Mouse (Mus musculus): ENCODE measurements around the gene Pabpn1. TPM values are rescaled to one million over a fixed set of nuclear protein-coding genes. Genes with fewer than 3 reads are reported as not detected.
A peak's percentile ranks its signal among the peaks of the same experiment; 100 is the strongest.

The Pabpn1 gene
- polyA plus RNA-seq, 1 experiment from 2014 or later: 46.4 TPM

DNA sequence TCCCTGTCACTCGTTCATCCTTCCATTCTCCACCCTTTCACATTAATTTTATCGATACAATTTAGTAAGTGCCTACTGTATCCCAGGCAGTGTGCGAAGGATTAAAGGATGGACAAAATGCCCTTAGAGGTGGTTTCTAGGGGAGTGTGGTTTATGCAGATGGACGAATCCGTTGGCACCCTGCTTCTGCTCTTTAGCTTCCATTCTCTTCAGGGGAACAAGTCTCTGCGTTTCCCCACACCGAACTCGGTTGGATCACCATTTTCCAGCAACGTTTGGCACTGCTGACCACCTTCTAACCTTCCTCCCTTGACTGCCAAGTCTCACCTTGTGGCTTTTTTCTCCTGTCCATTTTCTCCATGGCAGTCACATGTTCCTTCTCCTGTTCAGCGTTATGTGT, 21.0 kb downstream of the Pabpn1 start:
- DNase-seq (ENCODE audit: low spot score): no peak
- peak overlapping the region; percentile 99 for H3K4me2 ChIP-seq (replicated peaks; ENCODE audit: low read depth)
- TF ChIP-seq EP300 (optimal IDR thresholded peaks at IDR 0.05): no peak
- TF ChIP-seq CTCF (IDR thresholded peaks at IDR 0.05; ENCODE audit: low read depth): no peak
- 0 out of 2 replicates have a peak, but pooled peaks cover 2% of the 10 kb centered on the region for H3K4me1 ChIP-seq (replicated peaks; ENCODE audit: control insufficient read depth, insufficient read depth)
- ATAC-seq (ENCODE audit: low FRiP score, low TSS enrichment): no peak
- H3K36me3 ChIP-seq (ENCODE audit: control insufficient read depth, insufficient read depth, low read length): peaks cover 5% of the 10 kb centered on the region; the same call in 1 of the 2 replicates
- no peak overlapping the region for H3K27ac ChIP-seq (replicated peaks)
- H3K9me3 ChIP-seq (ENCODE audit: control insufficient read depth, low read length): no peaks in the 10 kb centered on the region
- no peaks in the 10 kb centered on the region for H3K27me3 ChIP-seq (ENCODE audit: control insufficient read depth, insufficient read depth, low read length)
- H3K9ac ChIP-seq (ENCODE audit: low read length): peak overlapping the region; percentile 84
- peak overlapping the region; percentile 82 for H3K4me3 ChIP-seq (ENCODE audit: low read depth, low read length)
- WGBS: 9% methylated on average over 10 of the region's 10 CpGs

DNA sequence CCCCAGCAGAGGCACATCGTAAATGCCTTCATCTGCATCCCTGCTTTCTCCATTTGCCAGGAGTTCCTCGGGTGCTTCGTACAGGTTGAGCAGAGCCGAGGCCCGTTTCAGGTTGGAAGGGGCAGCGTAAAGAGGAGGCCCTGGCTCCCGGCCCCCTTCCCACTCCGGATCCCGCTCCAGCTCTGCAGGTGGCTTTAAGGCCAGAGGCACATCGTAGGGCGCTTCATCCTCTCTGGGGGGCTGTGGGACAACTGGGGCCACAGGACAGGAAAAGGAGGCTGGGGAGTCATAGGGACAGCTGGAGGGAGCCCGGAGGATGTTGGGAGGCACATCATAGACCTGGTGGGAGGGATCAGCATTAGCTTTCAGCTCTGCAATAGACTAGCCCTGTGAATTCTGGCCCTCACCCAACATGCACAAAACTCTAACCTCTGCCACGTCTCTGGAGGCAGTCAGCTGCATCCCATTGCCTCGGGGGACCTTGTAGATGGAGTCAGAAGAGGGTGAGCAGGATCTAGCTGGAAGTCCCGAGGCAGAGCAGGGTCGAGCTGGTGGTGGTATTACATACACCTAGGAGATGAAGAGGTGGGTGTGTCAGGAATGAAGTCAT, 27.9 kb downstream of the Pabpn1 start:
- ATAC-seq (ENCODE audit: low FRiP score, low TSS enrichment): no peak
- Histone ChIP-seq H3K27me3 (ENCODE audit: control insufficient read depth, insufficient read depth, low read length) (no peaks in the 10 kb centered on the region), H3K4me1 (replicated peaks; ENCODE audit: control insufficient read depth, insufficient read depth) (no peaks in the 10 kb centered on the region), H3K9me3 (ENCODE audit: control insufficient read depth, low read length) (no peaks in the 10 kb centered on the region), H3K4me3 (ENCODE audit: low read depth, low read length) (no peak overlapping the region), H3K9ac (ENCODE audit: low read length) (no peak overlapping the region), H3K36me3 (ENCODE audit: control insufficient read depth, insufficient read depth, low read length) (peaks cover 16% of the 10 kb centered on the region), H3K27ac (replicated peaks) (no peak overlapping the region), H3K4me2 (replicated peaks; ENCODE audit: low read depth) (no peak overlapping the region)
- DNase-seq (ENCODE audit: low spot score): no peak
- 87% methylated on average over 16 of the region's 16 CpGs for WGBS
- no peak for TF ChIP-seq CTCF (IDR thresholded peaks at IDR 0.05; ENCODE audit: low read depth)
- TF ChIP-seq EP300 (optimal IDR thresholded peaks at IDR 0.05): no peak

DNA sequence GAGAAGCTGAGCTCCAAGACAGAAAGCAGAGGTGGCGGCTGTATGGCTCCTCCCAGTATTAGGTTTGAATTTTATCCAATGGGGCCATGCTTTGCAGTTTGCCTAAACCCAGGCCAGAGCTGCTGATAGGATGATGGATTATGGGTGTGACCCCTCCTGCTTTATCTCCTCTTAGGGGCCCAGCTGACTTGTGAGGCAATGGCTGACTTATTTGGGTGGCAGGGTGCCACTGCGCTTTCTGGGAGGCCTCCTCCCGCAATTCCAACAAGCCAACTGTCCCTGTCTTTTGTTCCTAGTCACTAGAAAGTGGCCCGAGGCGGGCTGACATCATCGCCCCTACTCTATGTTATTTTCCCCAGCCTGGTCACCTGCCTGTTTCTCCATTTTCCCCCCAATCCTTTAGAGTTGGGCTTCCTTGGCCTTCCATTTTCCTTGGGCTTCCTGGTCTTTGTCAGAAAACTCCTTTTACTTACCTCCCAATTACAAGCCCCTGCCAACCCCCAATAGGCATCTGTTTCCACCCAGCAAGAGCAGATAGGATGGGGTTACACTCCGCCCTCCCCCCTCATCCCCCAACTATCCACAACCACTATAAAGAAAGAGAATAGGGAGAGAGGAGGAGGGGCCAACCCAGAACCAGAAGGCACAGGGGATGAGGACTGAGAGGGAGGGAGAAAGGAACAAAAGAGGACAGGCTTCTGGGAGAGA, 32.5 kb downstream of the Pabpn1 start:
- 13% methylated on average over 7 of the region's 7 CpGs for WGBS
- H3K9me3 ChIP-seq (ENCODE audit: control insufficient read depth, low read length): no peaks in the 10 kb centered on the region
- H3K27ac ChIP-seq (replicated peaks): peak overlapping the region; percentile 98
- peak overlapping the region; percentile 88 for H3K9ac ChIP-seq (ENCODE audit: low read length)
- TF ChIP-seq EP300 (optimal IDR thresholded peaks at IDR 0.05): no peak
- no peak for TF ChIP-seq CTCF (IDR thresholded peaks at IDR 0.05; ENCODE audit: low read depth)
- H3K4me1 ChIP-seq (replicated peaks; ENCODE audit: control insufficient read depth, insufficient read depth): peaks cover 4% of the 10 kb centered on the region
- peak; percentile 60 for ATAC-seq (ENCODE audit: low FRiP score, low TSS enrichment)
- H3K36me3 ChIP-seq (ENCODE audit: control insufficient read depth, insufficient read depth, low read length): no peaks in the 10 kb centered on the region
- H3K4me3 ChIP-seq (ENCODE audit: low read depth, low read length): peak overlapping the region; percentile 56
- peak; percentile 49 for DNase-seq (ENCODE audit: low spot score)
- H3K4me2 ChIP-seq (replicated peaks; ENCODE audit: low read depth): peak overlapping the region; percentile 88
- no peaks in the 10 kb centered on the region for H3K27me3 ChIP-seq (ENCODE audit: control insufficient read depth, insufficient read depth, low read length)

DNA sequence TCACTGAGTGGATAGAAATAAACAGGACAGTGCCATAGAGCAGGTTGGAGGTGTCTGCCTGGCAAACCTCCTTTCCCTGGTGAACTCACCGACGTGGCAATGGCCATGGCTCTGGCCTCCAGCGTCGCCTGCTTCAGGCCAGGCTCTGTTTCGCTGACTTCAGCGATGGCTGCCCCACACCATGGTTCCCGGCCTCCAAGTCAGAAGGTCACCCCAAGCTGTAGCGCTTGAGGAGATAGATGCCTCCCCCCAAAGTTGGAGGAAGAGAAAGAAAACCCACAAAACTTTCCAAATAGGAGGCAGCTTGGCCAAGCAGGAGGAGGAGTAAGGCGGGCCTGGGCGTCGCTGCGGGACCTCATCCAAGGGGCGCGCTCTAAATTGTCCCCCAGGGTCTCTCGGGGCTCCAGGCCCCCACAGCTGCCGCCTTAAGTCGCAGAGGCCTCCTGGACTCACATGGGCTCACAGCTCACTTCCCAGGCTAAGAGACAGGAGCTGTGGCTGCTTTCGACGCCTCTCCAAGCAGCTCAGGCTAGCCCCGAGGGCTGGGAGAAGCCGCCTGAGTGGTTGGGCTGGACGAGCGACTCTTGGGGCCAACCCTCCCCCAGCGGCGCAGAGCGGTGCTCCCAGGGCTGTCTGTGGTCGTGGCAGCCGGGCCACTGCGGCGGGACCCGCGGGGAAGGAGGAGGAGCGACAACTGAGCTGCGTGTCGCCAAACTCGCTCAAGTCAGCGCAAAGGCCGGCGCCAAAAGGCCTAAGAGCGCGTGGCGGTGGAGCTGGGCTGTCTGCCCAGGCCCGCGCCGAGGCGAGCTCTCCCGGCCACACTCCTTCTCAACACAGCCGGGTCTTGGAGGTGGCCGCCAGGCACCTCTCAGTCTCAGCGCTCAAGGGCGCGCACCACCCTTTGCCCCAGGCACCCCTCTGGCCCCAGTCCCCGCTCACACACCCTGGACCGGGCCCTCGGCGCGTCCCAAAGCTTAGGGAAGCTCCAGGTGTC, 33.3 kb downstream of the Pabpn1 start, which contains the start of gene Efs:
Gene Efs, minus strand, starts transcription at position 778 of the 994 bp plus-strand sequence.
- no peaks in the 10 kb centered on the region for H3K36me3 ChIP-seq (ENCODE audit: control insufficient read depth, insufficient read depth, low read length)
- DNase-seq (ENCODE audit: low spot score) (peak; percentile 71), ATAC-seq (ENCODE audit: low FRiP score, low TSS enrichment) (peak; percentile 72)
- 2% methylated on average over 57 of the region's 57 CpGs for WGBS
- peak within 1 kb of the TSS; percentile 56 for H3K4me3 ChIP-seq (ENCODE audit: low read depth, low read length)
- peak within 1 kb of the TSS; percentile 88 for H3K9ac ChIP-seq (ENCODE audit: low read length)
- no peaks in the 10 kb centered on the region for H3K9me3 ChIP-seq (ENCODE audit: control insufficient read depth, low read length)
- no peak for TF ChIP-seq EP300 (optimal IDR thresholded peaks at IDR 0.05)
- TF ChIP-seq CTCF (IDR thresholded peaks at IDR 0.05; ENCODE audit: low read depth): no peak
- H3K27ac ChIP-seq (replicated peaks): peak within 1 kb of the TSS; percentile 98
- peak within 1 kb of the TSS; percentile 88 for H3K4me2 ChIP-seq (replicated peaks; ENCODE audit: low read depth)
- peaks cover 4% of the 10 kb centered on the region for H3K4me1 ChIP-seq (replicated peaks; ENCODE audit: control insufficient read depth, insufficient read depth)
- no peaks in the 10 kb centered on the region for H3K27me3 ChIP-seq (ENCODE audit: control insufficient read depth, insufficient read depth, low read length)

DNA sequence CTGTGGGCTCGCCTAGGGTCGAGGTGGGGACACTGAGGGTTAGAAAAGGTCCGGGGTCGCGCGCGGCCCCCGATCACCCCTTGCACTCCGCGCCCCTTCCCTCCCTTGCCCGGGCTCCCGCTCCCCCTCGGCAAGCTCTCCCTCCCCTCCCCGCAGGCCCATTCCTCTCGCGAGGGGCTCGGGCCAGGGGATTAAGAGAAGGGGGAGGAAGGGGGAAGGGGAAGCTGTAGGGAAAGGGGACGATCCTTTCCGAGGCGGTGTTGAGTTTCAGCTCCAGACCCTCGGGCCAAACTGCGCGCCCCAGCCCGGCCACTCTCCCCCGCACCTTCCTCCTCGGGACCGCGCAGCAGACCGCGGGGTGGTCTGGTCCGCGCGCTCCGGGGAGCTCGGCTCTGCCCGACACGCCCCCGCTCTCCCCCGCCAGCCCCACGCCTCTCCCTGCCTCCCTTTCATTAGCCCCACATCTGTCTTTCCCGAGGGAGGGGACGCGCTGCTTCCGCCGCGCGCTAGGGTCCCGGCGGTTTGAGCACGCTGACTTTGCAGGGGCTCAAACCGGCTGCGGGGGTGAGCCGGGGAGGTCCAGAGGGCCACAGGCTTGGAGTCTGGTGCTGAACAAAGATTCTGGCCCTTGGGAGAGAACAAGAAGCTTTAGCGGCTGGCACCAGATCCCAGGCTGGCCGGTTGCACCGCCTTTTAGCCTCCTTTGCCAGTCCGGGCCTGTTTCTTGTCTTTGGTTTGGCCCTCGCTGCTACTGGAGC, 34.3 kb downstream of the Pabpn1 start:
- H3K4me1 ChIP-seq (replicated peaks; ENCODE audit: control insufficient read depth, insufficient read depth): peaks cover 4% of the 10 kb centered on the region
- peak overlapping the region; percentile 88 for H3K9ac ChIP-seq (ENCODE audit: low read length)
- TF ChIP-seq CTCF (IDR thresholded peaks at IDR 0.05; ENCODE audit: low read depth) (no peak), EP300 (optimal IDR thresholded peaks at IDR 0.05) (no peak)
- ATAC-seq (ENCODE audit: low FRiP score, low TSS enrichment): peak; percentile 65
- peak; percentile 71 for DNase-seq (ENCODE audit: low spot score)
- peak overlapping the region; percentile 56 for H3K4me3 ChIP-seq (ENCODE audit: low read depth, low read length)
- no peaks in the 10 kb centered on the region for H3K36me3 ChIP-seq (ENCODE audit: control insufficient read depth, insufficient read depth, low read length)
- peak overlapping the region; percentile 88 for H3K4me2 ChIP-seq (replicated peaks; ENCODE audit: low read depth)
- H3K9me3 ChIP-seq (ENCODE audit: control insufficient read depth, low read length): no peaks in the 10 kb centered on the region
- H3K27ac ChIP-seq (replicated peaks): peak overlapping the region; percentile 98
- 2% methylated on average over 49 of the region's 58 CpGs for WGBS
- H3K27me3 ChIP-seq (ENCODE audit: control insufficient read depth, insufficient read depth, low read length): no peaks in the 10 kb centered on the region
